Mouse (Mus musculus): ENCODE results near the gene Kat7. TPM values are rescaled to one million over a fixed set of nuclear protein-coding genes. Genes with fewer than 3 reads are reported as not detected.
A peak's percentile ranks its signal among the peaks of the same experiment; 100 is the strongest.

The Kat7 gene
- polyA plus RNA-seq, 1 experiment from 2014 or later, result 57.9 TPM

DNA sequence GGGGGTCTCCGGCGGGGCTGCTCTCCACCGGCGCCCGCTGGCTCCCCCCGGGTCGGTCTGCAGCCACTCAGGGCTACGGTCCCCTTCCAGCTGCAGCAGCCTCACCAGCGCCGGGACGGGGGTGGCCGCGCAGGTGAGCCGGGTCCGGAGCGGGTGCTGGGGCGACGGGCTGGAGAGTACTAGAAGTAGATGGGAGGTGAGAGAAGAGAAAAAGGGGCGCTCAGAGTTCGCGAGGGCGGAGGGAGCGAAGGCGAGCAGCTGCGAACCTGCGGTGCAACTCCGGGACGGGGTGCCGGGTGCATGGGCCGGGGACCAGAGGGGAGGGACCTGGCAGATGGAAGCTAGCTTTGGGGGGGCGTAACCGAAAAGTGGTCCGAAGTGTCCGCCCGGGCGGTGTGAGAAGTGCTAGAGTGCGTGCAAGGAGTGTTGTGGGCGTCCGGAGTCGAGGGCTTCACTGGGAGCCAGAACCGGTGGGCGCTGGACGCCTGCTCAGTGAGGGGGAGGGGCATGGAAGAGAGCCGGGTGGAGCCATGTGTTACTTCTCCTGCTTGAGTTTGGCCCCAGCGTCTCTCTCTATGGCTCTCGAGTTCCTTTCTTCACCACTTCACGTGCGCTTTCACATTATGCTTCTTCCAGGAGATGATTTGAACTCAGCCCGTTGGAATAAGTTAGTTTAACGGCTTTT, 27.2 kb upstream of the Kat7 start:
- no peaks in the 10 kb centered on the region for H3K9me3 ChIP-seq (ENCODE audit: control insufficient read depth, low read length)
- H3K9ac ChIP-seq (ENCODE audit: low read depth, low read length), result peak overlapping the region; percentile 80
- H3K4me2 ChIP-seq (ENCODE audit: low read depth, low read length), result peak overlapping the region; percentile 67
- 2% methylated on average over 36 of the region's 50 CpGs for WGBS
- H3K27me3 ChIP-seq (replicated peaks; ENCODE audit: control insufficient read depth, insufficient read depth, low read length), result no peaks in the 10 kb centered on the region
- H3K36me3 ChIP-seq (ENCODE audit: control insufficient read depth, insufficient read depth, low read length), result no peaks in the 10 kb centered on the region
- H3K4me3 ChIP-seq (ENCODE audit: low read depth, low read length), result peak overlapping the region; percentile 93
- peak overlapping the region; percentile 76 for H3K27ac ChIP-seq (replicated peaks; ENCODE audit: low read depth, low read length)
- H3K4me1 ChIP-seq (ENCODE audit: control insufficient read depth, insufficient read depth, low read length), result peaks cover 34% of the 10 kb centered on the region
- DNase-seq (ENCODE audit: low spot score) (peak; percentile 83), ATAC-seq (ENCODE audit: low read depth) (peak; percentile 60)

DNA sequence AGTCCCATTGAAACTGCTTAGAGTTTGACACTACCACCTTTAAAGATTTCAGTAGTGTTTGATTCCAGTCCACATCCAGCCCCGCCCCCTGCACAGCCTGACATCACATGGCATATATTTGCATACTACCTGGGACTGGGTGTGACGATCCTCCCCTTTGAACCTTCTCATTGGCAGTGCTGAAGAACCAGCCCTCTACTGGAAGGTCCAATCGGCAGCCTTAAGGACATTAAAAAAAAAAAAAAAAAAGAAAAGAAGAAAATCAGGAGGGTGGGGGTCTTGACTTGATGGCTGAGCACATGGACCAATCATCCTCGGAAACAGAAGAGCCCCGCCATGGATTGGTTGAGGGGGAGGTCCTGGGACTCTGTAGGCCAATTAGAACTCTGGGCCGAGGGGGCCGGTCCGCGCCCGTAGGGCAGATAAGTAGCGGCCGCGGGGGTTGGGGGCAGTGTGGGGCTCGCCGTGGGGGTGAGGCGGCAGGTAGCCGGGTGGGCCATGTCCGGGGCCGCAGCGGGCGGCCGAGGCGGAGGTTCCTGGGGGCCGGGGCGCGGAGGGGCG, 26.6 kb upstream of the Kat7 start, which contains the start of gene Fam117a:
Fam117a (plus strand) TSS at position 451 of the 561 bp plus-strand sequence.
- no peaks in the 10 kb centered on the region for H3K36me3 ChIP-seq (ENCODE audit: control insufficient read depth, insufficient read depth, low read length)
- H3K4me3 ChIP-seq (ENCODE audit: low read depth, low read length), result peak within 1 kb of the TSS; percentile 93
- H3K9ac ChIP-seq (ENCODE audit: low read depth, low read length), result peak within 1 kb of the TSS; percentile 80
- DNase-seq (ENCODE audit: low spot score) (peak; percentile 99), ATAC-seq (ENCODE audit: low read depth) (peak; percentile 98)
- H3K27ac ChIP-seq (replicated peaks; ENCODE audit: low read depth, low read length), result peak within 1 kb of the TSS; percentile 76
- no peaks in the 10 kb centered on the region for H3K9me3 ChIP-seq (ENCODE audit: control insufficient read depth, low read length)
- WGBS, result under 1% methylated on average over 9 of the region's 27 CpGs
- no peaks in the 10 kb centered on the region for H3K27me3 ChIP-seq (replicated peaks; ENCODE audit: control insufficient read depth, insufficient read depth, low read length)
- H3K4me2 ChIP-seq (ENCODE audit: low read depth, low read length), result peak within 1 kb of the TSS; percentile 67
- H3K4me1 ChIP-seq (ENCODE audit: control insufficient read depth, insufficient read depth, low read length), result peaks cover 34% of the 10 kb centered on the region

DNA sequence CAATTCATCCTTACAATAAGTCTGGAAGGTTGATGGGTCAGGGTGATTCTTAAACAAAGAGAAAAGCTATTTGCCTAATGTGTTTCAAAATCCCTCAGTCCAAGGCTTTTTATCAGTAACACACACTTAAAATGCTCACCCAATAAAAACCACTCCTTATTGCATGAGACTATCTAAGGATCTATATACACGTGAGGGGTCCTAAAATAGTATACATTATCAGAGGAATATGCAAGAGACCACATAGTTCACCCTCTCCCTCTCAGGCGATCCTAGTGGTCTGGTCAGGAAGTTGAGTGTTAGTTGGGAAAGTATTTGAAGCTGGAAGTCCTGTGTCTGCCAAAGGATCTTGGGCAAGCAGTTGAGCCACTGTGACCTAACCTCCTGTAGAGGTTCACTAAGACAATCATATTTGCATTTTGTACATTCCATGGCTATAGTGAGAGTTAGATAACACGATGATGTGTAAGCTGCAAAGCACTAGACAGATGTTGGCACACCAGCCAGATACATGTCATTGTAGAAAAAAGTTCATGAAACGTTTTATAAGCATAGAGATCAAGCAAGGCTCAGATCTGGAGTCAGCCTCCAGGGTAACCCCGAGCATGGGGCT, 24.5 kb upstream of the Kat7 start:
- H3K9ac ChIP-seq (ENCODE audit: low read depth, low read length), result no peak overlapping the region
- no peak overlapping the region for H3K27ac ChIP-seq (replicated peaks; ENCODE audit: low read depth, low read length)
- no peaks in the 10 kb centered on the region for H3K9me3 ChIP-seq (ENCODE audit: control insufficient read depth, low read length)
- H3K4me2 ChIP-seq (ENCODE audit: low read depth, low read length), result no peak overlapping the region
- DNase-seq (ENCODE audit: low spot score), result no peak
- WGBS, result 71% methylated on average over 5 of the region's 5 CpGs
- no peak for ATAC-seq (ENCODE audit: low read depth)
- no peak overlapping the region for H3K4me3 ChIP-seq (ENCODE audit: low read depth, low read length)
- no peaks in the 10 kb centered on the region for H3K36me3 ChIP-seq (ENCODE audit: control insufficient read depth, insufficient read depth, low read length)
- H3K4me1 ChIP-seq (ENCODE audit: control insufficient read depth, insufficient read depth, low read length), result peaks cover 19% of the 10 kb centered on the region
- H3K27me3 ChIP-seq (replicated peaks; ENCODE audit: control insufficient read depth, insufficient read depth, low read length), result no peaks in the 10 kb centered on the region

DNA sequence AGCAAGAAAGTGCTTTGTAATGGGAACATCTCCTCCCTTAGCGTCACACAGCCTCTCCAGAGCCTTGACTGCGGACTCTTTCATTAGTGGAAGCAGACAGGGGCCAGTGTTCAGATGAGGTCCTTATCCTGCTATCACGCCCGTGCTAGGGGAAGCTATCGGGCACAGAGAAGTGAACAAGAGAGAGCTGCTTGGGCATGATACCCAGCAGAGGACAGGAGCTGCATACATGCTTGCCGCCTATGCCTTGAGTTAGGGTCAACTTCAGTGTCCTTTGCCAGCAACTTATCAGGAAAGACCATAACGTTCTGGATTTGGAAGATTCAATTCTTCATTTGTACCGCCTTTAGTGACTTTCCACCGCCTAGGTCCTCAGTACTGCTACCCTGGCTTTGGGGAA, 23.8 kb upstream of the Kat7 start:
- no peaks in the 10 kb centered on the region for H3K27me3 ChIP-seq (replicated peaks; ENCODE audit: control insufficient read depth, insufficient read depth, low read length)
- no peak for DNase-seq (ENCODE audit: low spot score)
- H3K27ac ChIP-seq (replicated peaks; ENCODE audit: low read depth, low read length), result no peak overlapping the region
- peaks cover 12% of the 10 kb centered on the region for H3K4me1 ChIP-seq (ENCODE audit: control insufficient read depth, insufficient read depth, low read length)
- no peak overlapping the region for H3K4me3 ChIP-seq (ENCODE audit: low read depth, low read length)
- H3K9me3 ChIP-seq (ENCODE audit: control insufficient read depth, low read length), result no peaks in the 10 kb centered on the region
- H3K9ac ChIP-seq (ENCODE audit: low read depth, low read length), result no peak overlapping the region
- 84% methylated on average over 9 of the region's 9 CpGs for WGBS
- no peaks in the 10 kb centered on the region for H3K36me3 ChIP-seq (ENCODE audit: control insufficient read depth, insufficient read depth, low read length)
- ATAC-seq (ENCODE audit: low read depth), result no peak
- H3K4me2 ChIP-seq (ENCODE audit: low read depth, low read length), result no peak overlapping the region

DNA sequence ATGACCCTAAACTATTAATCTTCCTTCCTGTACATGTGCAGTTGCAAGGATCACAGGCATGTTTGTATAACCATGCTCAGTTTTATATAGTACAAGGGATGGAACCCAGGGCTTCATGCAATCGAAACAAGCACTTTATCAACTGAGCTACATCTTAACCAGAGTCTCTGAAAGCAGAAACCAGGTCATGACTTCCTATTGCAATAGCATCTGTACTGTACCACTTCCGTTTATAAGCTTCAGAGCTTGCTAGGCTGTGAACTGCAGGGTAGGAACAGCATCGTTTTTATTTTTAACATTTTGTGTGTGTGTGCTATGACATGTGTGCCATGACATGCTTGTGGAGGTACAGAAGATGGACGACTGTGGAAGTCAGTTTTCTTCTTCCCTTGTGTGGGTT, 23.2 kb upstream of the Kat7 start:
- H3K9me3 ChIP-seq (ENCODE audit: control insufficient read depth, low read length), result no peaks in the 10 kb centered on the region
- DNase-seq (ENCODE audit: low spot score), result no peak
- no peak overlapping the region for H3K4me3 ChIP-seq (ENCODE audit: low read depth, low read length)
- WGBS, result 61% methylated on average over 4 of the region's 4 CpGs
- no peaks in the 10 kb centered on the region for H3K36me3 ChIP-seq (ENCODE audit: control insufficient read depth, insufficient read depth, low read length)
- peaks cover 6% of the 10 kb centered on the region for H3K4me1 ChIP-seq (ENCODE audit: control insufficient read depth, insufficient read depth, low read length)
- H3K9ac ChIP-seq (ENCODE audit: low read depth, low read length), result no peak overlapping the region
- no peaks in the 10 kb centered on the region for H3K27me3 ChIP-seq (replicated peaks; ENCODE audit: control insufficient read depth, insufficient read depth, low read length)
- H3K27ac ChIP-seq (replicated peaks; ENCODE audit: low read depth, low read length), result no peak overlapping the region
- H3K4me2 ChIP-seq (ENCODE audit: low read depth, low read length), result no peak overlapping the region
- no peak for ATAC-seq (ENCODE audit: low read depth)

DNA sequence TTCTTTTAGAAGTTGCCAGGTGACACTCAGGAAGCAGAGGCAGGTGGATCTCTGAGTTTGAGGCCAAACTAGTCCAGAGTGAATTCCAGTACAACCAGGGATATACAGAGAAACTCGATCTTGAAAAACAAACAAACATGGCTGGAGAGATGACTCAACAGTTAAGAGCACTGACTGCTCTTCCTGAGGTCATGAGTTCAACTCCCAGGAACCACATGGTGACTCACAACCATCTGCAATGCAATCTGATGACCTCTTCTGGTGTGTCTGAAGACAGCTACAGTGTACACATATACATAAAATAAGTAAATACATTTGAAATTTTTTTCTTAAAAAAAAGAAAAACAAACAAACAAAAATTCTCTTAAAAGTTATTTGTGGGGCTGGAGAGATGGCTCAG, 20.6 kb upstream of the Kat7 start:
- H3K9me3 ChIP-seq (ENCODE audit: control insufficient read depth, low read length), result no peaks in the 10 kb centered on the region
- no peak for ATAC-seq (ENCODE audit: low read depth)
- H3K36me3 ChIP-seq (ENCODE audit: control insufficient read depth, insufficient read depth, low read length), result no peaks in the 10 kb centered on the region
- H3K4me3 ChIP-seq (ENCODE audit: low read depth, low read length), result no peak overlapping the region
- H3K4me2 ChIP-seq (ENCODE audit: low read depth, low read length), result no peak overlapping the region
- H3K9ac ChIP-seq (ENCODE audit: low read depth, low read length), result no peak overlapping the region
- DNase-seq (ENCODE audit: low spot score), result no peak
- no peaks in the 10 kb centered on the region for H3K27me3 ChIP-seq (replicated peaks; ENCODE audit: control insufficient read depth, insufficient read depth, low read length)
- H3K27ac ChIP-seq (replicated peaks; ENCODE audit: low read depth, low read length), result no peak overlapping the region
- WGBS, result 37% methylated on average over 1 of the region's 1 CpGs
- H3K4me1 ChIP-seq (ENCODE audit: control insufficient read depth, insufficient read depth, low read length), result no peaks in the 10 kb centered on the region

DNA sequence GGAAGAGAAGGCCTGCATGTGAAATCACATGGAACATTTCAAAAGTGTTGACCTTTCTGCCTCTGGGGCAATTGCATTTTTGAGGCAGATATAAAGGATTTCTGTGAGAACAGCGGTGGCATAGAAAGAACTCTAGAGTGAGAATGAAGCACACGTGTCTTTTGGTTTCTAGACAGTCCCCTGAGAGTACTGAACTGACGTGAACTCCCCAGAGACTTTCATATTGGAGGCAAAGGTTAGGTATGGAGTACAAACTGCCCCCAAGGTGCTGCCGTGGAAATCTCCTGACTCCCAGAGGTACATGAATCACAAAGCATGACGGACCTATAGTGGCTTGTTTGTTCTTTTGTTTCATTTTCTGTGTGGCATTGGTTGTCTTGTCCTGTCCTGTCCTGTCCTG, 18.6 kb upstream of the Kat7 start:
- DNase-seq (ENCODE audit: low spot score) (no peak), ATAC-seq (ENCODE audit: low read depth) (no peak)
- Histone ChIP-seq H3K9me3 (ENCODE audit: control insufficient read depth, low read length) (no peaks in the 10 kb centered on the region), H3K27ac (replicated peaks; ENCODE audit: low read depth, low read length) (no peak overlapping the region), H3K4me3 (ENCODE audit: low read depth, low read length) (no peak overlapping the region), H3K4me1 (ENCODE audit: control insufficient read depth, insufficient read depth, low read length) (no peaks in the 10 kb centered on the region), H3K4me2 (ENCODE audit: low read depth, low read length) (no peak overlapping the region), H3K36me3 (ENCODE audit: control insufficient read depth, insufficient read depth, low read length) (no peaks in the 10 kb centered on the region), H3K9ac (ENCODE audit: low read depth, low read length) (no peak overlapping the region), H3K27me3 (replicated peaks; ENCODE audit: control insufficient read depth, insufficient read depth, low read length) (no peaks in the 10 kb centered on the region)
- WGBS, result 57% methylated on average over 5 of the region's 5 CpGs

DNA sequence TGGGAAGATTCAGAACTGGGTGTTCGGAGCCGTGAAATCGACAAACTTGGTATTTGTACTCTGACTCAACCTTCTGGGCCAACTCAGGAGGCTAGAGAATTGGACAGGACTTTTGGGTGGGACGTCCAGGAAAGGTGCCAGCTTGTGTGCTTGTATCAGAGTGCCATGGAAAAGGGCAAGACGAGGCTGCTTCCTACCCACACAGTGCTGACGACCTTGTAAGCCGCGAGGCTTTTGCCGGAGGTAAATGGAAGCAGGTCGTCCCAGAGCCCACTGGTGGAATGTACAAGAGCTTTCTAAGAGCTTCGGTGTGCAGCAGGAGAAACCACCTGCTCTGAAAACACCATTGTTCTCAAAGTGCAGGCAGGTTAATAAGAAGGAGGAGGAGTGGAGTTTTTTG, 16.2 kb upstream of the Kat7 start:
- Histone ChIP-seq H3K9ac (ENCODE audit: low read depth, low read length) (no peak overlapping the region), H3K27me3 (replicated peaks; ENCODE audit: control insufficient read depth, insufficient read depth, low read length) (no peaks in the 10 kb centered on the region)
- WGBS, result 81% methylated on average over 11 of the region's 11 CpGs

More for the DNA sequence above, 16.2 kb upstream of the Kat7 start:
- Histone ChIP-seq H3K9me3 (ENCODE audit: control insufficient read depth, low read length) (no peaks in the 10 kb centered on the region), H3K36me3 (ENCODE audit: control insufficient read depth, insufficient read depth, low read length) (no peaks in the 10 kb centered on the region), H3K4me1 (ENCODE audit: control insufficient read depth, insufficient read depth, low read length) (no peaks in the 10 kb centered on the region), H3K27ac (replicated peaks; ENCODE audit: low read depth, low read length) (no peak overlapping the region), H3K4me3 (ENCODE audit: low read depth, low read length) (no peak overlapping the region), H3K4me2 (ENCODE audit: low read depth, low read length) (no peak overlapping the region)
- DNase-seq (ENCODE audit: low spot score) (no peak), ATAC-seq (ENCODE audit: low read depth) (no peak)
